Mouse (Mus musculus) olfactory bulb, adult 2 months (tissue): ENCODE results near the gene Mast4.

Experiments used
- CTCF ChIP-seq: fragments of 200-500 bp; IDR thresholded peaks from 2 replicates; pipeline ENCODE4 v1.5.1; 2012; ENCODE audit warnings: low read depth, mild to moderate bottlenecking, low read length, moderate library complexity; ENCODE audit not compliant: insufficient read depth
- POLR2A ChIP-seq: fragments of 200-500 bp; IDR thresholded peaks from 2 replicates; pipeline ENCODE4 v1.6.1; 2012; ENCODE audit warnings: mild to moderate bottlenecking, low read depth, low read length, moderate library complexity; ENCODE audit not compliant: insufficient read depth

DNA sequence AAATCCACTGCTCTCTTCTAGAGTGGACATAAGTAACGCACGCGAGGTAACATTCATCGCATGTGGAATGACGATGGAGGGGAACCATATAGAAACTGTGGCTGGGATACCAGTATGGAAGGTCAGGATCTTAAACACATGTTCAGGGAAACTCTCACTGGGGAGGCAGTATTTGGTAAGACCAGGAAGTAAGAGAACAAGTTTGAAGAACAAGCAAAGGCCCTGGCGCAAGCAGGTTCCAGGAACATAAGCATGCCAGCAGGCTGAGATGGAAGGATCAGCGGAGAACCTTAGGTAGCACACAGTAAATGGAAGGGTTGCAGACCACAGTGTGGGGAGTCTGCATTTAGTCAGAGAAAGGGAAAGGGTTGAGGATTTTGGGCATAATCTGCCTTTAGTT is 473.6 kb downstream of the Mast4 start:
- TF ChIP-seq CTCF: no peak
- no peak for TF ChIP-seq POLR2A
